Mouse (Mus musculus): ENCODE measurements around the gene Stk32b.

Stk32b gene

DNA sequence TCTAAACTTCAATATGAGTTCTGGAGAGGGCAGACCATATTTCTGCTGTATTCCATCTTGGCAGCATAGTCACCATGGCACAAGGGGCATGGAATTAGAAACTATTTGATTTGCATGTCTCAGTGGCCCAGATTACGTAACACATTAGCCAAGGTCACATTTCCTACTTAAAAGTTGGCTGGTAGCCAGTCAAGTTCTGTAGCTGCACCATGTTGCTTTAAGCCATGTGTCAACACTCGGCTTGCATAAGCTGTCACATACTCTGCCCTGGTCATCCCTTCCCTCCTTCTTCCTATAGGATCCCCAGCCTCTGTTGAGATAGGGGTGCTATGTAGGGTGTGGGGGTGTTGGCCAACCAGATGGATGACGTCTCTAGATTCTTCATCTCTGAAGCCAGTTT lies 196.5 kb downstream of the Stk32b start:
- DNase-seq (ENCODE audit: low read depth, low spot score): no peak

GRCm38 (mm10) chr5:37512479-37512878 lies 204.5 kb downstream of the Stk32b start:
- DNase-seq (ENCODE audit: low read depth, low spot score): peak; percentile 13

DNA sequence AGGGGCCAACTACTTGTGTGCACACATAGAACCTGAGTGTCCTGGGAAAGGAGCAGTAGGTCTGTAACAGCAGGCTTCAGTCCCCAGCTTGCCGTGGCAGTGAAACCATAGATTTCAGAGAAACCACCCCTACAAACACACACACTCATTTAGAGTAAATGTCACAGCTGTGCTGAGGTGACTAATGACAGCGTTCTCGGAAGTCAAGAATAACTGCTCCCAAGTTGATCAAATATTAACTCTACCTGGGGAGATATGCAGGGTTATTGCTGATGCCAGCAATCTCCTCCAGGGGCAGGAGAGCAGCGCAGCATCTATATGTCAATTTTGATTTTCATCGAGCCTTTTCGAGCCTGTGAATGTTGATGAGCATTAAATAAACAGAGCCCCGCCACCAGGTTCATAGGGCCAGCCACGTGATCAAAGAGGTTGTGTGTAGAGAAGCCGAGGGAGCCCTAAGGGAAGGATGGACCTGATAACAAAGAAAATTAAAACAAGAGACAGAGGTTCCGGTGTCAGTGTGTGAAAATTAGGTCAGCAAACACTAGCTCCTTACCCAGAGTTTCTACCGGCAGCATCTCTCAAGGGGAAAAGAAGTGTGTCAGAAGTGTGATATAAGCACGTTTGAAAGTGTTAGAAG lies 210.0 kb downstream of the Stk32b start:
- no peak for DNase-seq (ENCODE audit: low read depth, low spot score)

DNA sequence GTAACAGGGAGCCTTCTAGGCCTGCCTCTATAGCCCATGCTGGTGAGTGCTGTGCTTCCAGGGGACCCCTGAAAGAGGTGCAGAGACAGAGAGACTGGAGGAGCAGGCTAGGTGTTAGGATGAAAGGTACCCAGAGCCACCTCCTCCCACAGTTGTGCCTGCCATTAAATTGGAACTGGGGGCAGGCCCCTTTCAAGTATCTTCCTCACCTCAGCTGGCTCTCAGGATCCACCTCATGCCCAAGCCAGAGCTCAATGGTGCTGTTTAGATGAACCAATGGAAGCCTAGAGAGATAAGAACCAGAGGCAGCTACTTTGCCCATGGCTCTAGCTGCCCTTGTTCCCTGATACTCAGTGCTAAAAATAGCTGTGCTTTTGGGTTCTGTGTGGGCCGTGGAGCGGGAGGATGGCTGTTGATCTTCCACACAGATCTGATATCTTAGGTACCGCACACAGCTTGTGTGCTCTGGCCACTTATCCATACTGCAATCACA lies 221.9 kb downstream of the Stk32b start:
- no peak for DNase-seq (ENCODE audit: low read depth, low spot score)

- no peak for DNase-seq (ENCODE audit: low read depth, low spot score)
Measured at GRCm38 (mm10) chr5:37472025-37472608, 244.9 kb downstream of the Stk32b start.

GRCm38 (mm10) chr5:37471584-37471983 lies 245.4 kb downstream of the Stk32b start:
- no peak for DNase-seq (ENCODE audit: low read depth, low spot score)

- DNase-seq (ENCODE audit: low read depth, low spot score): peak; percentile 12
Measured at GRCm38 (mm10) chr5:37469031-37469430, 247.9 kb downstream of the Stk32b start.

GRCm38 (mm10) chr5:37467646-37468045 lies 249.3 kb downstream of the Stk32b start:
- no peak for DNase-seq (ENCODE audit: low read depth, low spot score)

DNA sequence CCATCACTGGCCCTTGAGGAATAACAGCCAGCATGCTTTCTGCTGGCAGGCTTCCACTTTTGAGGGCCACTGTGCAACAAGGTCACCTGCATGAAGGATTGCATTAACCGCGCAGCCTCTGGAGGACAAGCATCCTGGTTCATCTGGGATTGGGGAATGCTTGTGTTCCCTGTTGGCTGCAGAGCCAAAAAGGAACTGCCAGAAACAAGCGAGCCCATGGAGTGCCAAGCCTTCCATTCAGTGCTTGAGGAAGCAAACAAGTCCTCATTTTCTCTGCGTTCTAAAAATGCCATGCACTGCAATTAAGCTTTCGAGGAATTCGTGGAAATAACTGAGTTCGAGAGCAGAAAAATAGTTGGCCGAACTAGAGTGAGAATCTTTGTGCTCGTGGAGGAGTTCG lies 251.5 kb downstream of the Stk32b start:
- DNase-seq (ENCODE audit: low read depth, low spot score): no peak

DNA sequence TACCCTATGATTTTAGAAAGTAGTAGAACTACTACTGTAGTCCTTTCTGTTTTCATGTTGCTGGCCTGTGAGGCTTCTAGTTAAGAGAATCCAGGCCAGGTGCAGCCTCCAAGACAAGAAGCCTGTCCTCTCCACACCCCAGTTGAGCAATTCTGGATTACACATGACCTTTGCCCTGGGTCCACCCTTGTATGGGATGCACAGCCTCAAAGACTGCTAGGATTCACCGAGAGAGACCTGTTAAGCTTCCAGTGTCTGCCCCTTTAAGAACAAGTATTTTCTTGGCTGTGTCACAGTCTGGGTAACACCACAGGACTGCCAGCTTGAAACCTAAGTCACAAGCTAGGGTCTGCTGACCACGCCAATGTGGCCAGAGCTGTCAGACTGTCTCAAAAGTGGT lies 258.7 kb downstream of the Stk32b start:
- no peak for DNase-seq (ENCODE audit: low read depth, low spot score)

DNA sequence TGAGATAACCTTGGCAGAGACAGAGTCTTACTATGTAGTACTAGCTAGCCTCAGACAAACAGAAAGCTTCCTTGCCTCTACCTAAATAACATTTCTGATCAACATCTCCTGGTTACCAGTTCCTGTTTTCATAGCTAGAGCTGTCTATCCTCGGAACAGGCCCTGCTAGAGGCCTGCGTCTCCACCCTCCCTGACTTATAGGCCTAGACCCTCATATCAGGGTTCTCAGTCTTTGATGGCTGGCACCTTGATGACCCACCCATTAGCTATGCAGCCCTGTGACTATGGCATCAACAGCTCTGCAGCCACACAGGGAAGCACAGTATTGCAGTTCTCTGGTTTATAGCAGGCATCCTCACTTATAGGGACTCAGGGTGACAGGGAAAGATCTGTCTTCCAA lies 259.1 kb downstream of the Stk32b start:
- no peak for DNase-seq (ENCODE audit: low read depth, low spot score)

DNA sequence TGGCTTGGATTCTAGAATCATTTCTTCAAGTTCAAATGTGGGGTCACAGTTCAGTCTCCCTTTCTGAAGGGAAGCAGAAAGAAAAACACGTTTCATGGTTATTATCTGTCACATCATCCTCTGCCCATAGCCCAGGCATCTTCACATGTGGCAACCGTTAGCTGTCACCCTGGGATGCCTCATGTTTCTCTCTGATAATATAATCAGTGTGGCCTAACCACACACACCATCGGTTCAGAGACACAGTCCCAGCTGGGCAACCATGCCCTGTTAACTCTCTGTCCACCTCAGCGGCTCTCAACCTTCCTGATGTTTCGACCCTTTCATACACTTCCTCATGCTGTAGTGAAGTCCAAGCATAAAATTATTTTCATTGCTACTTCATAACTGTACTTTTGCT lies 259.8 kb downstream of the Stk32b start:
- DNase-seq (ENCODE audit: low read depth, low spot score): no peak

DNA sequence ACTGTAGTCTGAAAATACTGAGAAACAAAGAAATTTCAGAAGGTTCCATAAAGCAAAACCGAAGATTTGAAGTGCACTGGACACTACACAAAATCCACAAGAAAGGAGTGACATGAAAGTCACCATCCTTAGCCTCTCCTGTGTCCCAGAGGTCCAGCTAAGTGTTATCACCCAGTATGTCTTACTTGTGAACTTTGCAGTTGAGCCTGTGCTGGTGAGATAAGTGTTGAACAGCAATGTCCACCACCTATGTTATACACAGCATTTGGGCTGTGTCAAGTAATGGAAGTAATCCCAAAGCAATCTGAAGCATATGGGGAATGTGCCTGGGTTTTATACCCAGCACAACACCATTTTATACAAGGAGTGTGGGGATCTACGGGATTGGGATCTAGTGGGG lies 260.4 kb downstream of the Stk32b start:
- no peak for DNase-seq (ENCODE audit: low read depth, low spot score)

DNA sequence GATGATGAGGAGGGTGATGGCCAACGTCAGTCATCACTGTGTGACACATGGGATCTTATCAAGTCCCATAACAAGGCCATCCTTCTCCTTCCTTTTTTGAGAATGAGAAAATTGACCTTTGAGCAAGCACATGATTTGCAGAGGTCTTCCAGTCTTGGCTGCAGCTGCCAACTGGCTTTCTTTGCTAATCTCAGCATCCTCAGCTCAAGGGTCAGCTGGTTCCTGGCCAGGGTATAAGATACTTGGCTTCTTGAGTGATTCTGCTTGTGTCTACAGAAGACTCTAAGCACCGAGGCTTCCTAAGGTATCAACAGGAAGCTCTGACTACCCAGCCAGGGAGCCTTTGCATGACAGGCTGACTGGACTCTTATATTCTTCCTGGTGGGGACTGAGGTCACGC lies 269.4 kb downstream of the Stk32b start:
- no peak for DNase-seq (ENCODE audit: low read depth, low spot score)

DNA sequence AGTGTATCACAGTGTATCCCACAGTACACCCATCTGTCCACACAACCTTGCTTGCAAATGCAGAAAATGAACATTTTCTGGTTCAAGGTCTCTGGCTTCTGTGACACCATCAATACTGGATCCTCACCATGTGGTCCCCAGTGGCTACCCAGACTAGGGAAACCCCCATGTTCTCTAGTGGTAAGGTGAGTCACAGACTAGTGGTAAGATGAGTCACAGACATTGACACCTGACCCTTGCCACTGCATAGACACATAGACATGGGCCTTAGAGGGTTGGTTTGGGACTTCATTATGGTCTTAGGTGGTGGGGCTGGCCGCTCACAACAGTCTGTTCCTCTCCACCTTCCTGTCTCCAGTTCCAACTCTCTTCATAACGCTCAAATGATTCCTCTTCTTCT lies 274.2 kb downstream of the Stk32b start:
- DNase-seq (ENCODE audit: low read depth, low spot score): no peak

GRCm38 (mm10) chr5:37435417-37435816 lies 281.6 kb downstream of the Stk32b start:
- DNase-seq (ENCODE audit: low read depth, low spot score): no peak

DNA sequence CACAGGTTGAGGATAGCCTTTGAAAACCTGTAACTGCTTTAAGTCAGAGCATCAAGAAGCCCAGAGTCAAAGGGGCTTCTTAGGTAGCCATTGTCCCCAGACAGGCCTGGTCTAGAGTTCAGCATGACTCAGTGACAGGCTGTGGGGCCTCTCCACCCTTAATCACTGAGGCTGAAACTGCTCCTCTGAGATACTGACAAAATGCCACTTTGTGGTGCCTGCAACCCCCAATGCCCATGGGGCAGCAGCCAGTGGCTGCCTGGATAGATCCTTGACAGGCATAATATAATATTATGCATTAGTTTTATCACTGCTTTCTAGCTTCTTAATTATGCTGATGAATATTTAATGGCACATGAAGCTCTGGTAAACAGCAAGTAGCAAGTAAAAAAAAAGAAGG lies 289.8 kb downstream of the Stk32b start:
- no peak for DNase-seq (ENCODE audit: low read depth, low spot score)

- peak; percentile 5 for DNase-seq (ENCODE audit: low read depth, low spot score)
Measured at GRCm38 (mm10) chr5:37419028-37419427, 297.9 kb downstream of the Stk32b start.
